Mouse (Mus musculus) kidney, embryonic 16.5 days (tissue): ENCODE results near the gene Socs2. TPM values are rescaled to one million over a fixed set of nuclear protein-coding genes. Genes with fewer than 3 reads are reported as not detected.
A peak's percentile ranks its signal among the peaks of the same experiment; 100 is the strongest.
"Not testable (repeated sequence)": the region's sequence is repeated elsewhere in the genome, so short reads cannot be mapped to it uniquely, and the experiment has no call there.

Experiments used
- ATAC-seq: fragments of 200-750 bp; cut with Nextera tagmentation; 2 replicates; pipeline ENCODE4 v1.8.0; 2017; ENCODE audit warnings: moderate TSS enrichment; ENCODE audit not compliant: low FRiP score, low TSS enrichment
- H3K27ac ChIP-seq: fragments of 300-500 bp; sonication (generic); 2 replicates; pipeline ENCODE4 v1.5.1; 2014; ENCODE audit warnings: low read length
- H3K27me3 ChIP-seq: fragments of 300-500 bp; sonication (generic); 2 replicates; pipeline ENCODE4 v1.6.1; 2014; ENCODE audit warnings: low read length, control low read depth, mixed read lengths; ENCODE audit not compliant: insufficient read depth
- H3K36me3 ChIP-seq: fragments of 300-500 bp; sonication (generic); 2 replicates; pipeline ENCODE4 v1.6.1; 2014; ENCODE audit warnings: low read length, control low read depth, mixed read lengths; ENCODE audit not compliant: insufficient read depth
- H3K4me1 ChIP-seq: fragments of 300-500 bp; sonication (generic); 2 replicates; pipeline ENCODE4 v1.6.1; 2014; ENCODE audit warnings: low read length, control low read depth, mixed read lengths; ENCODE audit not compliant: insufficient read depth
- H3K4me2 ChIP-seq: fragments of 300-500 bp; sonication (generic); replicated peaks from 2 replicates; pipeline ENCODE4 v1.6.1; 2014; ENCODE audit warnings: low read depth, low read length
- H3K4me3 ChIP-seq: fragments of 300-500 bp; sonication (generic); 2 replicates; pipeline ENCODE4 v1.5.1; 2014; ENCODE audit warnings: mild to moderate bottlenecking, low read length
- H3K9ac ChIP-seq: fragments of 300-500 bp; sonication (generic); replicated peaks from 2 replicates; pipeline ENCODE4 v1.6.1; 2014; ENCODE audit warnings: low read length
- H3K9me3 ChIP-seq: fragments of 300-500 bp; sonication (generic); 2 replicates; pipeline ENCODE4 v1.6.1; 2016; ENCODE audit warnings: low read length, control low read depth
- WGBS: fragments of 180-500 bp; shearing (Covaris S2); extraction: QIAGEN DNeasy Blood & Tissue Kit; methylation state at CpG from one replicate; pipeline ENCODE4 v1.1.7; 2014; 5-methylcytosine and 5-hydroxymethylcytosine counted together
- polyA plus RNA-seq: library from polyadenylated mRNA; unstranded; fragments of >200 nt; fragmentation: Nextera tagmentation; extraction: Ambion mirVana; gene quantifications from 2 replicates; pipeline ENCODE4 v1.2.1, GENCODE M21; 2015

The Socs2 gene
- polyA plus RNA-seq, 1 experiment from 2014 or later, result 27.2 TPM

GRCm38 (mm10) chr10:95398489-95398888, 18.5 kb downstream of the Socs2 start:
- Histone ChIP-seq H3K27me3 (peaks cover 50% of the 10 kb centered on the region), H3K36me3 (no peaks in the 10 kb centered on the region), H3K9me3 (no peaks in the 10 kb centered on the region), H3K9ac (no peak overlapping the region), H3K4me3 (peak overlapping the region; percentile 27), H3K4me2 (peak overlapping the region; percentile 48), H3K4me1 (peaks cover 23% of the 10 kb centered on the region), H3K27ac (no peak overlapping the region)
- ATAC-seq, result no peak
- WGBS, result 4% methylated on average over 18 of the region's 18 CpGs

- no peak for ATAC-seq
- Histone ChIP-seq H3K9ac (no peak overlapping the region), H3K27ac (no peak overlapping the region), H3K4me2 (no peak overlapping the region), H3K4me3 (no peak overlapping the region), H3K9me3 (no peaks in the 10 kb centered on the region), H3K36me3 (no peaks in the 10 kb centered on the region), H3K4me1 (peaks cover 23% of the 10 kb centered on the region), H3K27me3 (peaks cover 50% of the 10 kb centered on the region)
- WGBS, result 42% methylated on average over 7 of the region's 7 CpGs
Measured at GRCm38 (mm10) chr10:95397191-95397835, 19.7 kb downstream of the Socs2 start.

GRCm38 (mm10) chr10:95396356-95396755, 20.6 kb downstream of the Socs2 start:
- H3K9me3 ChIP-seq, result no peaks in the 10 kb centered on the region
- H3K27ac ChIP-seq, result no peak overlapping the region
- H3K4me3 ChIP-seq, result no peak overlapping the region
- WGBS, result 64% methylated on average over 8 of the region's 8 CpGs
- ATAC-seq, result no peak
- H3K36me3 ChIP-seq, result no peaks in the 10 kb centered on the region
- H3K9ac ChIP-seq, result no peak overlapping the region
- no peak overlapping the region for H3K4me2 ChIP-seq
- H3K27me3 ChIP-seq, result peaks cover 48% of the 10 kb centered on the region
- peaks cover 23% of the 10 kb centered on the region for H3K4me1 ChIP-seq

- no peak overlapping the region for H3K27ac ChIP-seq
- H3K4me3 ChIP-seq, result peak overlapping the region; percentile 35
- H3K4me2 ChIP-seq, result peak overlapping the region; percentile 51
- H3K27me3 ChIP-seq, result peaks cover 41% of the 10 kb centered on the region
- no peak for ATAC-seq
- H3K9me3 ChIP-seq, result no peaks in the 10 kb centered on the region
- H3K36me3 ChIP-seq, result no peaks in the 10 kb centered on the region
- peaks cover 23% of the 10 kb centered on the region for H3K4me1 ChIP-seq
- H3K9ac ChIP-seq, result peak overlapping the region; percentile 39; the same call in 1 of the 2 replicates
- WGBS, result 24% methylated on average over 25 of the region's 25 CpGs
Measured at GRCm38 (mm10) chr10:95394819-95395812, 21.9 kb downstream of the Socs2 start.

GRCm38 (mm10) chr10:95392073-95392472, 24.9 kb downstream of the Socs2 start:
- H3K9ac ChIP-seq, result no peak overlapping the region
- H3K9me3 ChIP-seq, result no peaks in the 10 kb centered on the region
- H3K27me3 ChIP-seq, result peaks cover 15% of the 10 kb centered on the region; the same call in 1 of the 2 replicates
- H3K4me3 ChIP-seq, result no peak overlapping the region
- H3K4me2 ChIP-seq, result no peak overlapping the region
- H3K27ac ChIP-seq, result no peak overlapping the region
- peaks cover 13% of the 10 kb centered on the region; the same call in 1 of the 2 replicates for H3K4me1 ChIP-seq
- H3K36me3 ChIP-seq, result no peaks in the 10 kb centered on the region
- WGBS, result 16% methylated on average over 8 of the region's 8 CpGs
- no peak for ATAC-seq

- Histone ChIP-seq H3K4me2 (no peak overlapping the region), H3K9me3 (no peaks in the 10 kb centered on the region), H3K27ac (no peak overlapping the region), H3K4me1 (peaks cover 13% of the 10 kb centered on the region; the same call in 1 of the 2 replicates), H3K9ac (no peak overlapping the region), H3K27me3 (peaks cover 9% of the 10 kb centered on the region; the same call in 1 of the 2 replicates), H3K4me3 (no peak overlapping the region), H3K36me3 (no peaks in the 10 kb centered on the region)
- 94% methylated on average over 9 of the region's 9 CpGs for WGBS
- ATAC-seq, result no peak
Measured at GRCm38 (mm10) chr10:95390871-95391270, 26.1 kb downstream of the Socs2 start.

- not testable (repeated sequence) for H3K27me3 ChIP-seq, H3K27ac ChIP-seq, H3K9ac ChIP-seq, ATAC-seq, H3K4me1 ChIP-seq, H3K9me3 ChIP-seq, H3K4me2 ChIP-seq, H3K4me3 ChIP-seq, H3K36me3 ChIP-seq
- 91% methylated on average over 5 of the region's 5 CpGs for WGBS
Measured at GRCm38 (mm10) chr10:95389805-95390204, 27.2 kb downstream of the Socs2 start.

GRCm38 (mm10) chr10:95388821-95389477, 28.0 kb downstream of the Socs2 start:
- Histone ChIP-seq H3K4me1 (no peaks in the 10 kb centered on the region), H3K9ac (no peak overlapping the region), H3K4me3 (0 out of 2 replicates have a peak overlapping the region, but pooled peaks have one; percentile 18), H3K27ac (no peak overlapping the region), H3K27me3 (0 out of 2 replicates have a peak, but pooled peaks cover 2% of the 10 kb centered on the region), H3K4me2 (0 out of 2 replicates have a peak overlapping the region, but pooled peaks have one; percentile 8), H3K9me3 (no peaks in the 10 kb centered on the region), H3K36me3 (no peaks in the 10 kb centered on the region)
- ATAC-seq, result no peak
- 56% methylated on average over 23 of the region's 23 CpGs for WGBS

- no peaks in the 10 kb centered on the region for H3K36me3 ChIP-seq
- H3K9me3 ChIP-seq, result no peaks in the 10 kb centered on the region
- H3K9ac ChIP-seq, result no peak overlapping the region
- no peak overlapping the region for H3K4me3 ChIP-seq
- no peak overlapping the region for H3K4me2 ChIP-seq
- H3K27ac ChIP-seq, result no peak overlapping the region
- no peak for ATAC-seq
- no peaks in the 10 kb centered on the region for H3K4me1 ChIP-seq
- H3K27me3 ChIP-seq, result 0 out of 2 replicates have a peak, but pooled peaks cover 2% of the 10 kb centered on the region
- 91% methylated on average over 6 of the region's 6 CpGs for WGBS
Measured at GRCm38 (mm10) chr10:95386527-95386926, 30.5 kb downstream of the Socs2 start.
